Mouse (Mus musculus) gastrocnemius, postnatal 10 days (tissue): Measurements from ENCODE around the gene Notum. TPM values are rescaled to one million over a fixed set of nuclear protein-coding genes. Genes with fewer than 3 reads are reported as not detected.

Experiments
- DNase-seq: peaks from one replicate; pipeline ENCODE4 v3.0.0; 2021; ENCODE audit warnings: mixed read lengths
- total RNA-seq, 2 experiments: library from RNA; stranded (reverse); gene quantifications; 2 replicates each; pipeline ENCODE4 v1.2.3; 2021

The Notum gene
- total RNA-seq, 2 experiments from 2014 or later: 1.2 TPM; not detected in 1

DNA sequence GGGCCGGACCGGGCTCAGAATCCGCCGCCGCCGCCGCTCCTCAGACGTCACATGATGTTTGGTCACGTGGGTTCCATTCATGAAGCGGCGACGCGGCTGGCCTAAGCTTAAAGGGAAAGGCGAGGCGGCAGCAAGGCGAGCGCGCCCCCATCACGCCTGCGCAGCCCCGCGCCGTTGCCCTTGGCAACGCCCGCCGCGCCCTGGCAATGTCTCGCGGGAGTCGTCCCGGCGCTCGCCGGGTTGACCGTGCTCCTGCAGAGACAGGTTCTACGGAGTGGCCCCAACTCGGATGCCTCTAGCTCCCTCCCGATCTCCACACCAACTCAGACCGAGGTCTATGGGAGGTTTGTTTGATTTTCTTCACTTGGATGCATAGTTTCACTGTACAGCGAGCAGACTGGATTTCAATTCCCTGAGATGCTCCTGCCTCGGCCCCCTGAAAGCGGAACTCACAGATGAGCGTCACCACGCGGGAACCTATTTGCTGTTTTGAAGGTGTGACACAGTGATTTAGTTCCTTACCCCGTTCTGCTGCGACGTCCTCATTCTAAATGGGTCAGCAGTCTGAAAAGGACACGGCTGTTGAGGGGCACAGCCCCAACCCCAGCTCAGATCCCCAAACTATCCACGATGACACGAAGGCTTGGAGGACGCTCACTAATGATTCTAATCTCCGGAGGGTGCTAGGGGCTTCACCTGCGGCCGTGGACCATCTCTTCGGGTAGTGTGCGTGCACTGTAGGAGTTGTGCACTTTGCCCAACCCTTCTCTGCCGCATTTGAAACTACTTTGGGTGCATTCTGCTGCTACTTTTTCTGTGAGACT lies 27.2 kb downstream of the Notum start, which contains the start of gene Mafg:
Mafg (minus strand) TSS at position 81 of the 824 bp plus-strand sequence.
- peak; percentile 91 for DNase-seq

DNA sequence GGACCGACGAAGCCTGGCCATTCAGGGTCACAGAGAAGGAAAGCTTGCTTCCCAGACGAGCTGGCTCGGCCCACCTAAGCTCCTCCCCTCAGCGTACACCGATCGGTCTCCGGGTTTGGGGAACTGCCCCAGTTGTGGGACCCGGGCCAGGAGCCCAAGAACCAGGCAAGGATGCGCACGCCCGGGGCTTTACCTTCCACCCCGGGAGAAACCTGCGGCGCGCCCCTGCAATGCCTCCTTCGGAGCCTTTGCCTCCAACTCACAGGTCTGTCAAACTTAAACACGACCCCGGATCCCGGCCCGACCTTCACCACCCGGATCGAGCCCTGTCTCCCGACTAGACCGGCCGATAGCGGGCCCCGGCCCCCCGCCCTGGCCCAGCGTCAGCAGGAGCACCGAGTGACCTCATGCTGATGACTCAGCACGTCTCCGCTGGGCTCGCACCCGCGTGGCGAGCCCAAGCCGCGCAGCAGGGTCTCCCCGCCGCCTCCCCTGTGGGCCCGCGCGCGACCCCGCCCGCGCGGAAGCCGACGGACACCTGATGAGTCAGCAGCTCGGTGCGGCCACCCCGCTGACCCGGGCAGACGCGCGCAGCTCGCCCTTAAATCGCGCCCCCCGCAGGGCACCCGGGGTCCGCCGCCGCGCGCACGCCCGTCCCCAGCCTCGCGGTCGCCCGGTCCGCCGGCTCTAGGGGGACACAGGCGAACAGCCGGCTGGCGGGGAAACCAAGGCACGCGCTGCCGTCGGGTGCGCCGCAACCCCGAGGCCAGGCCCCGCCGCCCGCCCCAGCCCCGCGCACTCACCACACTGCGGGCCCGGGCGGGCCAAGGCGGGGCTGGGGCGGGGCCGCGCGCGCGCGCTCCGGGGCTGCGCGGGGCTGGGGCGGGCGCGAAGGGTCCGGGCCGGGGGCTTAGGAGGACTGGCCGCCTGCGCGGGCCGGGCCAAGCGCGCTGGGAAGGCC lies 28.1 kb downstream of the Notum start:
- peak; percentile 76 for DNase-seq

- DNase-seq: no peak
Observed at GRCm38 (mm10) chr11:120631726-120632448, 29.1 kb downstream of the Notum start.

- no peak for DNase-seq
Observed at GRCm38 (mm10) chr11:120630881-120631725, 29.9 kb downstream of the Notum start.

DNA sequence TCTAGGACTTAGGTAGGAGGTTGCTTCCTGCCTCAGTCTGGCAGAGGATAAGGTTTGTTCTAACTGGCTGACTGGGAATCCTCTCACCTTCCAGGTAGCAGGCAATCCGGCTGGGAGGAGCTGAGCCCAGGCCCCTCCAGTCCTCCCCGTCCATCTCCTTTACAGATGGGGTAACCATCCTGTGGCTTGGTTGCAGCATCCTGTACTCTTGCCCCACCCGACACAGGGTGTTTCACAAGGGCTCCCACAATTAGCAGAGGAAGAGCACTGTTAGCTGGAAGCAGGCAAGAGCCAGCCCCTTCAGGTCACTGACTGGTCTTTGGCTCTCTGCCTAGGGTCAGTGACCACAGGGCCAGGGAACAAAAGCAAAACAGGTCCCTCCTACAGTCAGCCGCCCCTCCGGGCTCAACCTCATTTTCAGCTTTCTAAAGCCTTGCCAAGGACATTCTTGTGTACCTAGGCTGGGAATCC lies 30.5 kb downstream of the Notum start:
- no peak for DNase-seq

GRCm38 (mm10) chr11:120629911-120630310 lies 31.1 kb downstream of the Notum start:
- DNase-seq: peak; percentile 40

DNA sequence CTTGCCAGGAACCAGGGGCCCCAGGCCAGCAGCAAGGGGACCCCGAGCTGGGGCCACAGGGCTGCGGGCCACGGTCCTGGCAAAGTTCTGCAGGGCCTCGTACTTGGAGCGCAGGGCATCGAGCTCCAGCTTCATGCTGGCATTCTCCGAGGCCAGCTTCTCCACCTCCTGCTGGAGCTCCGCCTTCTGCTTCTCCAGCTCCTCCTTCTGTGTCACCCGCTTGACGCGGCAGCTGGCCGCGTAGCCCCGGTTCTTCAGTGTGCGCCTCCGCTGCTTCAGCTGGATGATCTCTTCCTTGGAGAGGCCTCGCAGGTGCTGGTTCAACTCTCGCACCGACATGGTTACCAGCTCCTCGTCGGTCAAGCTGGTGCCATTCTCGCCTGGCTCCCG lies 31.6 kb downstream of the Notum start:
- no peak for DNase-seq

- DNase-seq: no peak
Observed at GRCm38 (mm10) chr11:120628601-120629340, 32.2 kb downstream of the Notum start.

DNA sequence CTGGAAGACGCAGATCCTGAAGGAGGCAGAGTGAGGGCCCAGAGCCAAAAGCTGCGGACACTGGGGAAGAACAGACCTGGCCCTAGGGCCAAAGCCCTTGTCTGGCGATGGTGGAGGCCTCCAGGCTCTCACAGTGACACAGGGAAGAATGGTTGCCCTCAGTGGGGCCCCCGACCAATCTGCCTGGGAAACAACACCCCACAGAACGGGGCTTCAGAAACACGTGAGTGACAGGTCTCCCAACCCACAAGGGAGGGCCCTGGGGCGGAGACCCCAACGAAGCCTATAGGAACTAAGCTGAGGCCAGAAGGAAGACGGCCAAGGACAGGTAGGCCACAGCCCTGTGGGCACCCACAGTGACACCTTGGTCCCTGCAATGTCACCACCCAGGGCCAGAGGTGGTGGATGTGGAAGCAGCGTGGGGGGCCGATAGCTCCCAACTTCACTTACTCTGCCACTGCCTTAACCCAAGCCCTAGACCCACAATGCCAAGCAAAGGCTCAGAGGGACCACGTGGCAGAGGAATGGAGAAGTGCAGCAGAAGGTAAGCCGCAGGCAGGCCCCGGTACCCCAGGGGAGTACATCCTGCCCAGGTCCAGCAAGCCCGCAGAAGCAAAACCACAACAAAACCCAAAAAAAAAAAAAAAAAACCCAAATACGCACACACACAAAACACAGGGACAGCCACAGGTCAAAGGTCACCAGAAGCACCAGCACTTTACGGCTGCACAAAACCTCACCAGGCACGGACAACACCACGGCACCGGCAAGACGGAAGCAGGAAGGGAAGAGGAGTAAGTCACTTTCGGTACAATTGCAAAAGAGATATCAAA lies 33.3 kb downstream of the Notum start:
- no peak for DNase-seq

- DNase-seq: no peak
Observed at GRCm38 (mm10) chr11:120626785-120627467, 34.0 kb downstream of the Notum start.

DNA sequence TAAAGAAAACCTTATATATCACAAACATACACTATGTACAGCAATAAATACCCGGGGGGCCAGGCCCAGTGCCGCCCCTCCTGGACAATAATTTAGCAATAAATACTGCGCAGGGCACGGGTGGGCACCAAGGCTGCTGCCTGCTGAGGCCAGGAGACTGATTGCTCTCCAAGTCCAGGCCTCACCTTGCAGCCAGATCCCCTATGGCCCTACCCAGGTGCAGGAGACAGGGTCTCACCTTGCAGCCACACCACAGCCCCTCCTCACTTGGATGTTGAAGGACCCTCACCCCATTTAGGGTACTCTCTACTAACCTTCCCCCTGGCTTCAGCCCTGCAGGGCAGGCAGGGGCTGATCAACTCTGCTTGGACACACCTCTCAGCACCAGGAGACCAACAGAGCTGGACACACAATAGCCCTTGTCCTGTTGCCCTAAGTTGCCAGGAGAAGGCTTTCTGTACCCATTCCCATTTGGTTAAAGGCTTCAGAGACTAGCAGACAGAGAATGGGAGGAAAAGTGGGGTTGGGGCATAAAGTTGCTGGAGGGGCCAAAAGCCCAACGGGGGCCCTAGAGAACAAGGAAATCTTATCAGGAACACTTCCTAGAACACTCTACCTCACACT lies 35.7 kb downstream of the Notum start, which contains the start of gene Sirt7:
Sirt7 (minus strand) TSS at position 89 of the 624 bp plus-strand sequence.
- DNase-seq: no peak

DNA sequence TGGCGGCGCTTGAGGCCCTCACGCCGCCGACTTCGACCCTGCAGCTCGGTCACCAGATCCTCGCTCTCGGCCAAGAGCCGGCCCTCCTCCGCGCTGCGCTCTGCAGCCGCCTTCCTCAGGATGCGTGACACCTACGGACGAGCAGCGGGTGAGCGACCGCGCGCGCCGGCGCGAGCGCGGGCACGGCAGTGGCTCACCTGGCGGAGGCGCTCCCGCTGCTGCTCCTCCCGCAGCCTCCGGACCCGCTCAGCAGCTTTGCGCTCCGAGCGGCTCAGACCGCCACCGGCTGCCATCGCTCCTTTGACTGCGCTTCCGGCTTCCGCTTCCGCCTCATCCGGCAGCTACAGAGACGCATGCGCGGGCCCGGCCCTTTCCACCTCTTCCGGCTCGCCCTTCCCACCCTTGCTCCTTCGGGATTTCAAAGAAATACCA lies 36.3 kb downstream of the Notum start:
- DNase-seq: peak; percentile 87

DNA sequence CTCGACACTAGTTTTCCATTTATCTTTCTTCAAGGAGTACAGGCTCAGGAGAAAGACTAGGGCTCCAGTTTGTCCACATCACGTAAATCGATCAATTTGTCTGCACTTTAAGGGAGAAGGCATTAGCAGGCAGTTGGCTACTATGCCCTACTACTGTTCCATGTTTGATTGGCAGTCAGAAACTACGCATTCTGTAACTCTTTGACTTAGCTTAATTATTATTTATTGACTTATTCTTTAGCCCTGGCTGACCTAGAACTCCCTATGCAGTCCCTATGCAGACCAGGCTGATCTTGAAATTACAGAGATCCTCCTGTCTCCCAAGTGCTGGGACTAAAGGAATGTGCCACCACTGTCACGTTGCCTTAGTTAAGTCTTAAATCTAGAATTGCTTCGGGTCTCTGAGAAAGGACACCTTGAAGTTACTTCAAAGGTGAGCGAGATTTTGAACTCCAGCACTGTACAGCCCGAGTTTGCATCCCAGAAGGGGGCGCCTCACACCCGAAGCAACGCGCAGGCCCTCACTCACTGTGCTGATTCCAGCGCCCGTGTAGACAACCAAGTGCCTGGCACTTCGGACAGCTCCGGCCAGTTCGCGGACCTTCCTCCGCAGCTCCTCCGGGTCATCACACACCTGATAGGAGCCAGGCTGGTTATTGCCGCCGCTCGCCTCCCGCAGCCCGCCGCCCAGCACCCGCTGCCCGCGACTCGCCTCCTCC lies 36.9 kb downstream of the Notum start:
- peak; percentile 61 for DNase-seq

DNA sequence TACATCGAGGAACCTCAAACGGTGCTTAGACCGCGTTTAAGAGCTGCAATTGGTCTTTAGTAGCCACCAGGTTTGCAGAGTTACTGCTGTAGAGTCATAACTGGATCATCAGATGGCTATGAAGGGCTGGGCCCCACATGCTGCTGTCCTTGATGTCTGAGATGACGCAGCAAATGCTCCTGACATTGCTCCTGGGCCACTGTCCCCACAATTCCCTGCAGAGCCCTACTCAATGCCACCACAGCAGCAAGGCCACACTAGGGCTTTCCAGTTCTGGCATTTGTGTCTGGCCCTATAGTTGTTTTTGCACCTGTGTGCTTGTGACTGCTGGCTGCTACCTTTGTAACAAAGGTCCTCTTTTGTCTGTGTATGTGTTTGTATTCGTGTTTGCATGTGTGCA lies 38.2 kb downstream of the Notum start:
- no peak for DNase-seq

DNA sequence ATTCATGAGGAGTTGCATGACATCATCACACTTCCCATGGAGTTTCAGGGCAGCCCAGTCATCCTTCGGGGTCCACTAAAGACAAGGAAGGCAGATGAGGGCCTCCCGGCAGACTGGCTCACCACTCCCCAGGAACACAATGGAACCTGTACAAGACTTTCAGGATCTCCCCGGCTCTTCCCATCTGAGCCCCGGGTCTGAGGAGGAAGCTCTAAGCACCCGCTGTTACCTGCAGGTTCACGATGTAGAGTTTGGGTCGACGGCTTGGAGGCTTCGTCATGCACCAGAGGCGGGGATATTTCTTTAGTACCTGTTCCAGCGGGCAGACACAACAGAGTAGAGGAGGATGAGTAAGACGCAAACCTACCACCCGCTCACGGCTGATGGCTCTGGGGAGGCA lies 40.8 kb downstream of the Notum start:
- DNase-seq: no peak

GRCm38 (mm10) chr11:120618619-120619535 lies 42.1 kb downstream of the Notum start:
- DNase-seq: no peak
